Mouse (Mus musculus) thymus, adult 2 months (tissue): Measurements from ENCODE around the gene 4930415O20Rik.

Experiments
- CTCF ChIP-seq: fragments of 200-500 bp; IDR thresholded peaks from 2 replicates; pipeline ENCODE4 v1.5.1; 2012; ENCODE audit warnings: mild to moderate bottlenecking, control low read depth, low read length, moderate library complexity, borderline replicate concordance; ENCODE audit not compliant: control insufficient read depth, poor library complexity, insufficient read depth; ENCODE audit errors: extremely low read depth
- POLR2A ChIP-seq: fragments of 200-500 bp; IDR thresholded peaks from 2 replicates; pipeline ENCODE4 v1.6.1; 2012; ENCODE audit warnings: mild to moderate bottlenecking, low read length, control low read depth, moderate library complexity; ENCODE audit not compliant: control insufficient read depth, poor library complexity, insufficient read depth; ENCODE audit errors: extremely low read depth

DNA sequence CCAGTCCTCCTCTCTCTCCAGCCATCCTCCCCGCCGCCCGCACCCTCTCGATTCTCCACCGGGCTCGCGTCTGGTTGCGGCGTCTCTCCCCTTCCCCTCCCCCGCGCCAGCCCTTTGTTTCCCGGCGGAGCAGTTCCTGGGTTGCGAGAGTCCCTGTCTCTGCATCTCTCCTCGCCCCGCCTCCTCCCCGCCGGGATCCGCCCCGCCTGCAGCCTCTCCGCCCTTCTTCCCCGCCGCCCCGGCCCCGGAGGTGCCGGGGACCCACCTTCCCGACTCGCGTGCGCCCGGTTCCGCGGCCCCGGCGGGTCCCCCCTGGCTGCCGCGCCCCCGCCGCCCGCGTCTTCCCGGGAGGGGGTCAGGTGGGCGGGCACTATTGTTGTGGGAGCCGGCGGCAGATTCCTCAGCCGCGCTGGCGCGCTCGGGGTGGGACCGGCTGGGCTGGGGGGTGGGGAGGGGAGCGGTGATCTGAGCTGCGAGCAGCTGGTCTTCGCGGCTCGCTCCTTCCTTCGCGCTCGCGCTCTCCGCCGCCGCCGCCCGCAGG lies 63.8 kb downstream of the 4930415O20Rik start:
- TF ChIP-seq CTCF (no peak), POLR2A (peak; percentile 68)
